Mouse (Mus musculus) layer of hippocampus, postnatal 36 days (tissue): ENCODE data around the gene Dgki. TPM values are rescaled to one million over a fixed set of nuclear protein-coding genes. Genes with fewer than 3 reads are reported as not detected.

ENCODE experiments used
- DNase-seq, 2 experiments: peaks; one replicate each; pipeline ENCODE4 v3.0.0; 2022
- total RNA-seq, 2 experiments: library from RNA; stranded (reverse); gene quantifications; 2 replicates each; pipeline ENCODE4 v1.2.3; 2021

The Dgki gene
- total RNA-seq, 2 experiments from 2014 or later, result 82.6 to 87.2 TPM

- no peak for DNase-seq
Measured at GRCm38 (mm10) chr6:36841701-36842100, 458.3 kb downstream of the Dgki start.

GRCm38 (mm10) chr6:36841174-36841573 is 458.8 kb downstream of the Dgki start:
- no peak for DNase-seq

GRCm38 (mm10) chr6:36838747-36839146 is 461.2 kb downstream of the Dgki start:
- DNase-seq, result no peak

- no peak for DNase-seq
Measured at GRCm38 (mm10) chr6:36835351-36835750, 464.6 kb downstream of the Dgki start.

GRCm38 (mm10) chr6:36834695-36835265 is 465.2 kb downstream of the Dgki start:
- DNase-seq, result no peak

DNA sequence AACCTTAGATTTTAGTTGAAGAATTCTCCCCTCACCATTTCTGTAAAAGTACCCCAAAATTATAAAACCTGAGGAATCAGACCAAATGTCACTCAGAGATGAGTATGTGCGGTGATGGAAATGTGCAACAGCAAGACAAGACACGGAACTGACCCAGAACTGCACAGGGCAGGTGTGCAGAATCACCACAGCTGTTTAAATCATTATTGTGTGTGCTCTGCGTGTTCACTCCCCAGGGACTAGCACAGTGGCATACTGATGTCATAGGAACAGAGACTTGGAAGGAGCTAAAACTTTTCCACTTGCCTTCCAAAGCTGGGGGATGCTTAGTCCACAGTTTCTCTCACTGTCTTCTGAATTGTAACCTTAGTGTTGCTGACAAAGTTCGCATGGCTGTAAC is 467.3 kb downstream of the Dgki start:
- no peak for DNase-seq

GRCm38 (mm10) chr6:36832207-36832606 is 467.8 kb downstream of the Dgki start:
- no peak for DNase-seq

DNA sequence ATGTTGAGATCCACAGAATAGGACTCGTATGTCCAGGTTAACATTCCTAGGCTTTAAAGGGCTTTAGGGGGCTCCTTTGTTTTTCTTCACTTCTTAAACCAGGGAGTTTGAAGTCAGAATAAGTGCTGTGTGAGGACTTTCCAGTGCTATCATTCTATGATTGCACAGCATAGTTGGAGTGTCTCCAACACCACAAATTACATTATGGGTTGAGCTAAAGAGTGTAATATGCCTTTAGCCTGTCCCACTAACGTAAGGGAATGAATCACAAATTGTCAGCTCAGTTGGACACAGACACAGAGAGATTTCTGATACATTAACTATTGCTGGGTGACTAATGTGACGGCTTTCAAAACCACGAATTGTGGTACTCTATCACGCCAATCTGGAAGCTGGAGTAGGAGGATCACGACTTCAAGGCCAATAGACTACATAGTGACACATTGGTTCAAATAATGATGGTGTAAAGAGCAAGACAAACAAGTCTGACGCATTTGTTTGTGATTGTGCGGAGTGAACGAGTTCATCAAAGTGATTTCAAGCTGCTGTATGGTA is 469.5 kb downstream of the Dgki start:
- no peak for DNase-seq

GRCm38 (mm10) chr6:36819784-36820050 is 480.3 kb downstream of the Dgki start:
- DNase-seq, result no peak

GRCm38 (mm10) chr6:36819019-36819783 is 480.8 kb downstream of the Dgki start:
- DNase-seq, result peak; percentile 77 to 78

- DNase-seq, result peak in 1 of 2 experiments; percentile 19
Measured at GRCm38 (mm10) chr6:36818281-36819018, 481.5 kb downstream of the Dgki start.

DNA sequence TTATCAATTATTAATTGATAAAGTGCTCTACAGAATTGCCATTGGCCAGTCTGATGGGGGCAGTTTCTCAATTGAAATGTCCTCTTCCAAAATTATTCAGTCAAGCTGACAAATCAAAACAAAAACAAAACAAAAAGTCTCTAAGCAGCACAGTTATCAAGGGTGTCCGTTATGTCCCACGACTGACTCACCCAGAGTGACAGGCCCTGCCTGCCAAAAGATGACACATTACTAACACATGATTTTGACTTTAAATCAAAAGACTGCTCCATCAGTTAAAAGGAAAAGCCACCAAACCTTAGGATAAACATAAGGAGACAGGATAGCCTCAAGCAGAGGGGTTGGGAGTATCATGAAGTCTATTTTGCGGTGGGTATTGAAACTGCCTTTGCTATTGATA is 483.3 kb downstream of the Dgki start:
- DNase-seq, result no peak

DNA sequence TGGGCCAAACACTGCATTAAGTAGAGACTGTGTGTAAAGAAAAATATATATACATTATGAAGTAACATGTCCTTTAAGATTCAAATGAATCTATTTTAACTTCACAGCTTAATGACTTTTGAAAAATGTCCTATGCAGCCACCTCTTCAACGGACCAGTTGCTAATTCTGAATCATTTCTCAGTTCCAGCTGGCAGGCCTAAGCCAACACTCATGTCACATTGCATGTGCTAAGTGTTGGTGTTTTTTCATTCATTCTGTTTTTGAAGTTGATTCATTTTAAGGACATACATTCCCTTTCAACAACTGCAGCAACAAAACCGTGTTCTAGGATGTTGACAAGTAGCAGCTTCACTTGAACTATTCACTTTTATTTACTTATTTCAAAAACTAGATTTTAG is 484.0 kb downstream of the Dgki start:
- no peak for DNase-seq

DNA sequence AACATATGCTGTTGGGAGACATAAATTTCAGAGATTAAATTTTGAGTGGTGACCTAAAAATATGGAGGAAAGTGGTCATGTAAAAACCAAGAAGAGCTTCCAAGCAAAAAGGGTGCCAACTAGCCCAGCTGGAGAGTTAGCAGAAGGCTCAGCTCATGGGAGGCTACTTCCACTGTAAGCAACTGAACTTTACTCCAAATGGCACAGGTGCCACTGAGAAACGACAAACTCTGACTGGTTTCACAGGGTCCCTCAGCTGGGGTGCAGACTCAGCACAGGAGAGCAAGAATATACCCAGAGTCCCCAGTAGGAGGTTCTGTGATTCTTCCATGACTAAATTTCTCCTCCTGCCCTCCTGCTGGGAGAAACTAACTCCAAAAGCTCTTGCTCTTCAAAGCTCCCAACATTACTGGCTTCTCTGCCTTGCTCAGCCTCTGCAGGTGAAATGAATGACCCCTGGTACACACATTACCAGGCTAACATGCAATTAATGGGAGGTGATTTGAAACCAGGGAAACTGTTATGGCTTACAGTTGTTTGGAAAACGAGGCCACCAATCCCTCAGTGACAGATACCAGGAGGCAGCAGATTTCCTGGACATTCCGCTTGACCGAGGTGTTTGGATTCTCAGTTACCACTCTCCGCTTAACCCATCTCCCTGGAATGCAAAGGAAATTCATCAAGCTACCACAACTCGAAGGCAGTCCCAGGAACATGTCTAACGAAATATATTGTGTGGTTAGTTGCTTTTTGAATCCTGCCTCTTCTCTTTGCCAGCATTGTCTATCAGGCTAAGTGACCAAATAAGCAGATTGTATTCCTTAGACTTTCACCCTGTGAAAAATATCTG is 487.1 kb downstream of the Dgki start:
- no peak for DNase-seq

DNA sequence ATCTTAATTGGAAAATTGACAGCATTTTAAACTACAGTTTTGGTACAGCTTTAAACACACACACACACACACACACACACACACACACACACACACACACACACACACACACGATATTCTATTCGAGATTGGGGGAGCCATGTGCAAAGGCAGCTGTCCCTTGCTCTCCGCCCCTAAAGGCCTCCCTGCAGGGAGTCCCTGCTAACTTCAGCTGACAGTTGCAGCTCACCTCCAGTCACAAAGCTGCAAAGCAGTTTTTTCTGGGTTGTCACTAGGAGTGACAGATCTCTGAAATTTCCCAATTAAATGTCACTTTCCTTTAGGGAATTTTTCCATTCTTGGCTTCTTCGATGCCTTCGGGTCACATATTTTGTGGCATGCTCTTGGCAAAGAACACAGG is 489.5 kb downstream of the Dgki start:
- DNase-seq, result no peak

DNA sequence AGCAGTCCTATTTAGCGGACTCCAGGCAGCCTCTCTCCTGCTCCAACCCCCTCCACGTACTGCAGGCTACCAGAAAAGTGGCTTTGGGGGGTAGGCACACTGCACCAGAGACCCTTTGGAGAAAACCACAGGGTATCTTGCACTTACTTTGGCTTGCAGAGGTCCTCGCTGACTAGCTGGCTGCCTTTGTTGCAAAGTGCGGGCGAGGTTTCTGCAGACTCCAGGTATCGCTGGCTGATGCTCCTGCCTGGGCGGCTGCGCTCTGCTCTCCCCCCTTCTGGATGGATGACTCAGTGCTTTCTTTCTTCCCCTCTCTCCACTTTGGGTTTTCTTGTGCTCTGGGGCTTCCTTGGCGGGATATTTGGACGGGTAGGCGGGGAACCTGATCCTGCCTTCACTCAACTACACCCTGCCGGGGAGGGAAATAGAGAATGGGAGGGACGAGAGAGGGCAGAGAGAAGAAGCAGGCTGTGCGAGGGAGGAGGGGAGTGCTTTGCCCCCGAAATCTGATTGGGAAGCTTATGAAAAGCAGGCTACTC is 490.2 kb downstream of the Dgki start, which contains the start of gene Ptn:
Ptn (minus strand) TSS at position 474 of the 539 bp plus-strand sequence.
- peak; percentile 55 to 59 for DNase-seq

- DNase-seq, result peak in 1 of 2 experiments; percentile 23
Measured at GRCm38 (mm10) chr6:36809311-36809726, 490.7 kb downstream of the Dgki start.

GRCm38 (mm10) chr6:36808306-36809058 is 491.5 kb downstream of the Dgki start:
- DNase-seq, result no peak

- DNase-seq, result no peak
Measured at GRCm38 (mm10) chr6:36806906-36807305, 493.1 kb downstream of the Dgki start.

- DNase-seq, result no peak
Measured at GRCm38 (mm10) chr6:36800309-36800946, 499.6 kb downstream of the Dgki start.
